Mouse (Mus musculus): ENCODE data around the gene Aqp7.

The Aqp7 gene

GRCm38 (mm10) chr4:41000271-41000670 lies 47.7 kb downstream of the Aqp7 start:
- no peak for DNase-seq

- DNase-seq, result no peak
Measured at GRCm38 (mm10) chr4:40997916-40998315, 50.0 kb downstream of the Aqp7 start.

- DNase-seq, result no peak
Measured at GRCm38 (mm10) chr4:40996302-40996701, 51.6 kb downstream of the Aqp7 start.

GRCm38 (mm10) chr4:40989633-40990032 lies 58.3 kb downstream of the Aqp7 start:
- no peak for DNase-seq

GRCm38 (mm10) chr4:40983686-40984085 lies 64.3 kb downstream of the Aqp7 start:
- peak in 1 of 2 experiments; percentile 17 for DNase-seq

All from kidney, postnatal 25 days (tissue).